Mouse (Mus musculus) mammary gland, adult 2 months (tissue): ENCODE data around the gene Smtn. TPM values are rescaled to one million over a fixed set of nuclear protein-coding genes. Genes with fewer than 3 reads are reported as not detected.

ENCODE experiments used
- polyA plus RNA-seq: library from polyadenylated mRNA; depleted of rRNA; stranded (reverse); fragments of >200 nt; gene quantifications from 2 replicates; pipeline ENCODE4 v1.2.3, GENCODE M21; 2012; ENCODE audit warnings: low replicate concordance; rRNA removed

Smtn gene
- 27.1 and 39.0 TPM in 2 replicates for polyA plus RNA-seq

DNA sequence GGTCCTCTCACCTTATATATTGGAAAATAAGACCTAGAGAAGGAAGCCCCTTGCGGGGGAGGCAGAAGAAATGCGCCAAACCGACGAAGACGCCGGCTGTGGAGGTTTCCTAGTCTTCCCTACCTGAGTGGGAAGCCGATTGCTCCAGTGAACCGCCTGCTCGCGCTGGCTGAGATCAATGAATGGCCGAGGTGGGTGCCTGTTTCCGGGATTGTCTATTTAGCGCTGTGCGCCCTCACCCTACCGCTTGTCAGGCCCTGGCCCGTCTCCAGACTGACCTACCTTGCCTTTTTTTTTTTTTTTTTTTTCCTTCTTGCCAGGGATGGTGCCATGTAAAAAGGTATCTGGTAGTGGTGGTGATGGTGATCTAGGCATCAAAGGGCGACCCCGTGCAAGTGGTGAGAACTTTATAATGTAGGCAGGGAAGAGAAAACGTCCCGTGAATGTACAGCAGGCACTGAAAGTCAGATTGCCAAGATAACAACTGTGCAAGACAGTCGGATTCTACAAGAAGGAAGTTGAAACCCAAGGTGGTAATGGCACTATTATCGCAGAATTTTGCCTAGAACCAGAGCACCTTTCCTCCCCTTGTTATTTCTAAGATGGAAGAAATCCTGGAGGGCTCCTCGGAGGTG is at the start of gene Smtn:
Smtn (minus strand) TSS at position 162 of the 635 bp plus-strand sequence.

DNA sequence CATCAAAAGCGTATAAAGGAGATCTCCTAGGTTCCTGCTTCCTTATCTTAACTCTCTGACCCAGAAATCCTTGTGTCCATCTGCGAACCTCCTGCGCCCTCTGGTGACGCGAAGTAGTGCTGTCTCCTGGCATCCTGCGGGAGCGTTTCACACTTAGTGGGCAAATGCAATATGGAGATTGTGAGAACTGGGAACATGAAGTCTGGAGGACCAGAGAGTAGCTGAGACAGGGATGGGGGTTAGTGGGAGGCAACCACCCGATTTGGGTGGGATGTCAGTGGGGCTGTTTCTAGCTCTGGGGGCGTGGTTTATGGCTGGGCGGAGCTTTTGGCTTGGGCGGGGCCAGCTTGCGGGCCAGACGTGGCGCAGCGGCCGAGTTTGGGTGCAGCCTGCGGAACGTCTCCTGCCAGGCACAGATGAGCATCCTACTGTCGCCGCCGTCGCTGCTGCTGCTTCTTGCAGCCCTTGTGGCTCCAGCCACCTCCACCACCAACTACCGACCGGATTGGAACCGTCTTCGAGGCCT is 25.8 kb downstream of the Smtn start, which contains the start of gene Selenom:
Selenom (plus strand) TSS at position 156 of the 526 bp plus-strand sequence.

DNA sequence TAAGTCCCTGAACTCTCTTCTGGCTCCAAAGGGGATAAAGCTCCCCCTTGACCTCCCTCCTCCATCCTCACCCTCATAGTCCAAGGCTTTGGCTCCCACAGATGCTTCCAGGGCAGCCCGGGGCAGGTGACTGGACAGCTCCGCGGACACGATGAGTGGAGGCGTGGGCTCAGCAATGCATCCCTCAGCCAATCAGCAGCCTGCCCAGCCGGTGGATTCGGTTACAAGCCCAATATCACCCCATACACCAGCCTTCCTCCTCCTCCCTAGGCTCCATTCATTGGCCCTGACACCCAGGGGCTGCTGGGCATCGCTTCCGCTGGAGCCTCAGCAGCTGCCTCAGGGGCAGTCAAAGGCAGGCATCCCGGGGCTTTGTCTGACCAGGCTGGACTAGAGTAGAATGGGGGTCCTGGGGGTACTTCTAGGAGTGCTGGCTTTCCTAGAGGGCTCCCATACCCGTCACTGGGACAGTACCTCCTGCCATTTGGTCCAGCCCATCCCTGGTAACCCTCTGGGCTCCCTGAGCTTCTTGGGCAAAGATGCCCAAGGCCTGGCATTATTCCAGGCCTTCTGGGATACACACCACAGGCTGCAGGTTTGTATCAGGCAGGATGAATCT is 52.4 kb downstream of the Smtn start, which contains the start of gene Pla2g3:
Pla2g3 (plus strand) TSS at position 333 of the 619 bp plus-strand sequence.

Other genes starting within 250 kb of the Smtn start
- 23.0 and 53.0 TPM in 2 replicates for gene Pik3ip1, start 210.2 kb downstream of the Smtn start, polyA plus RNA-seq
- gene Limk2, start 131.4 kb downstream of the Smtn start, polyA plus RNA-seq: 68.0 and 81.3 TPM in 2 replicates
- gene Rnf185, start 88.2 kb downstream of the Smtn start, polyA plus RNA-seq: 24.0 and 45.3 TPM in 2 replicates
- 0.42 and 0.45 TPM in 2 replicates for gene Pla2g3, start 52.3 kb downstream of the Smtn start, polyA plus RNA-seq
- 4.0 and 5.4 TPM in 2 replicates for gene Inpp5j, start 35.8 kb downstream of the Smtn start, polyA plus RNA-seq
- gene Selenom, start 25.9 kb downstream of the Smtn start, polyA plus RNA-seq: 88.8 and 176 TPM in 2 replicates
- gene Morc2a, start 108.6 kb upstream of the Smtn start, polyA plus RNA-seq: 8.2 and 14.0 TPM in 2 replicates